In genomic region chr2:167062965-167063880, GRCm38 (mm10) we compare ENCODE assay signal across 8 mouse cellular contexts. TPM values are rescaled to one million over a fixed set of nuclear protein-coding genes. Genes with fewer than 3 reads are reported as not detected.
DNase-seq lines count a peak whose midpoint lies in the region; ATAC-seq and TF ChIP-seq lines count a peak whose summit lies in the region.

Znfx1 (minus strand) TSS chr2:167063015.

- peak within 1 kb of the TSS; percentile 96 for H3K27ac ChIP-seq in heart, embryonic 13.5 days (replicated peaks)
- H3K27ac ChIP-seq in liver, embryonic 12.5 days, result peak within 1 kb of the TSS; percentile 95
- H3K27ac ChIP-seq in stomach, embryonic 15.5 days, result peak within 1 kb of the TSS; percentile 95

- peaks cover 44% of the 10 kb centered on the region for H3K79me3 ChIP-seq in C2C12 (ENCODE audit: low read depth)

- no peaks in the 10 kb centered on the region for H3K27me3 ChIP-seq in C2C12 (ENCODE audit: control insufficient read depth, insufficient read depth, insufficient read length)
- H3K27me3 ChIP-seq in heart, embryonic 13.5 days (replicated peaks), result no peaks in the 10 kb centered on the region
- no peaks in the 10 kb centered on the region for H3K27me3 ChIP-seq in liver, embryonic 12.5 days (replicated peaks)
- no peaks in the 10 kb centered on the region for H3K27me3 ChIP-seq in stomach, embryonic 15.5 days (replicated peaks)

- H3K9ac ChIP-seq in heart, embryonic 13.5 days, result peak within 1 kb of the TSS; percentile 89
- H3K9ac ChIP-seq in liver, embryonic 12.5 days, result peak within 1 kb of the TSS; percentile 94
- H3K9ac ChIP-seq in stomach, embryonic 15.5 days, result peak within 1 kb of the TSS; percentile 80

- H3K36me3 ChIP-seq in C2C12 (ENCODE audit: control insufficient read depth, insufficient read depth), result peaks cover 42% of the 10 kb centered on the region
- H3K36me3 ChIP-seq in heart, embryonic 13.5 days, result peaks cover 41% of the 10 kb centered on the region
- H3K36me3 ChIP-seq in liver, embryonic 12.5 days, result peaks cover 50% of the 10 kb centered on the region
- peaks cover 17% of the 10 kb centered on the region for H3K36me3 ChIP-seq in stomach, embryonic 15.5 days

- peak; percentile 85 for DNase-seq in brain, embryonic 18.5 days (ENCODE audit: low read depth, low spot score)
- DNase-seq in kidney, postnatal 10 days, result peak; percentile 97
- peak; percentile 96 to 97 for DNase-seq in natural killer cell, adult 2 months (ENCODE audit: low spot score in 2 of 2)

- H3K79me2 ChIP-seq in C2C12 (ENCODE audit: control insufficient read depth, insufficient read depth), result peaks cover 77% of the 10 kb centered on the region

- H3ac ChIP-seq in C2C12 (ENCODE audit: control insufficient read depth, insufficient read length, low read depth), result peak within 1 kb of the TSS; percentile 93

- H3K4me3 ChIP-seq in C2C12 (ENCODE audit: insufficient read depth, poor library complexity, severe bottlenecking), result peak within 1 kb of the TSS; percentile 83
- H3K4me3 ChIP-seq in heart, embryonic 13.5 days, result peak within 1 kb of the TSS; percentile 91
- peak within 1 kb of the TSS; percentile 84 for H3K4me3 ChIP-seq in liver, embryonic 12.5 days
- H3K4me3 ChIP-seq in stomach, embryonic 15.5 days (replicated peaks), result peak within 1 kb of the TSS; percentile 78

- H3K4me1 ChIP-seq in heart, embryonic 13.5 days, result peaks cover 44% of the 10 kb centered on the region
- H3K4me1 ChIP-seq in liver, embryonic 12.5 days, result peaks cover 64% of the 10 kb centered on the region
- H3K4me1 ChIP-seq in stomach, embryonic 15.5 days, result peaks cover 30% of the 10 kb centered on the region

- WGBS in heart, embryonic 13.5 days, result 1% methylated on average over 54 of the region's 57 CpGs
- WGBS in liver, embryonic 12.5 days (ENCODE audit: insufficient replicate concordance), result under 1% methylated on average over 57 of the region's 57 CpGs
- under 1% methylated on average over 57 of the region's 57 CpGs for WGBS in stomach, embryonic 15.5 days

- peak; percentile 86 for ATAC-seq in erythroid progenitor cell, adult 5-6 weeks (replicated peaks; ENCODE audit: low FRiP score, poor library complexity, severe bottlenecking)
- peak; percentile 89 for ATAC-seq in heart, embryonic 13.5 days (ENCODE audit: extremely low read depth, insufficient number of reproducible peaks, low FRiP score, low TSS enrichment)
- peak; percentile 85 for ATAC-seq in liver, embryonic 12.5 days
- peak; percentile 91 for ATAC-seq in stomach, embryonic 15.5 days (ENCODE audit: insufficient read depth, low FRiP score, low read depth)

- H3K9me3 ChIP-seq in heart, embryonic 13.5 days, result no peaks in the 10 kb centered on the region
- H3K9me3 ChIP-seq in liver, embryonic 12.5 days (replicated peaks), result no peaks in the 10 kb centered on the region
- H3K9me3 ChIP-seq in stomach, embryonic 15.5 days, result no peaks in the 10 kb centered on the region

- H3K4me2 ChIP-seq in heart, embryonic 13.5 days, result peak within 1 kb of the TSS; percentile 87
- peak within 1 kb of the TSS; percentile 89 for H3K4me2 ChIP-seq in liver, embryonic 12.5 days
- peak within 1 kb of the TSS; percentile 68 for H3K4me2 ChIP-seq in stomach, embryonic 15.5 days

- no peak for TF ChIP-seq CTCF in C2C12 (IDR thresholded peaks at IDR 0.05; ENCODE audit: control insufficient read depth, insufficient read depth, insufficient read length)

TF ChIP-seq in C2C12, 6 proteins besides CTCF, POLR2A, EP300 and RAD21:
- TF ChIP-seq USF1 (IDR thresholded peaks at IDR 0.05; ENCODE audit: low read depth), result peak; percentile 35
- no peak for TF ChIP-seq FOSL1 (IDR thresholded peaks at IDR 0.05; ENCODE audit: insufficient read depth, low read length, poor library complexity, severe bottlenecking)
- TF ChIP-seq MAX (IDR thresholded peaks at IDR 0.05), result peak; percentile 57

RNA-seq across cellular contexts. Expression of gene Znfx1, which starts in this region (rescaled TPM):
- polyA plus RNA-seq in C2C12 (2012; fragmentation: generic; extraction: Trizol), result 15.8 TPM
- total RNA-seq in erythroid progenitor cell, adult 5-6 weeks (2015; ENCODE audit: low replicate concordance), result 44.0 and 51.2 TPM in 2 replicates
- total RNA-seq in erythroid progenitor cell, adult 5-6 weeks (2017; ENCODE audit: low replicate concordance), result 51.1 and 70.8 TPM in 2 replicates
- 5.1 and 6.3 TPM in 2 replicates for polyA plus RNA-seq in heart, embryonic 13.5 days (2015; fragmentation: Nextera tagmentation; extraction: Ambion mirVana)
- 13.7 and 13.8 TPM in 2 replicates for polyA plus RNA-seq in liver, embryonic 12.5 days (2016; fragmentation: Nextera tagmentation; extraction: Ambion mirVana)
- polyA plus RNA-seq in stomach, embryonic 15.5 days (2015; fragmentation: Nextera tagmentation; extraction: Ambion mirVana), result 7.9 TPM in 2 replicates

Comparison
In these comparisons a context has a peak if more than half of its experiments do, and no peak if none do; other contexts are left out.
1. Peak in every context shown above with its lines: DNase-seq, ATAC-seq, H3K4me3 ChIP-seq and H3K27ac ChIP-seq.